Mouse (Mus musculus) kidney, adult 2 months (tissue): Measurements from ENCODE around the gene Trem3.

Experiments used
- CTCF ChIP-seq: fragments of 200-500 bp; conservative IDR thresholded peaks from 2 replicates; pipeline ENCODE4 v1.5.1; 2011; ENCODE audit warnings: low read depth, mild to moderate bottlenecking, control low read depth, low read length, moderate library complexity, mixed read lengths; ENCODE audit not compliant: insufficient read depth, insufficient read length
- POLR2A ChIP-seq: fragments of 200-500 bp; IDR thresholded peaks from one replicate; pipeline ENCODE4 v1.6.1; 2011; ENCODE audit warnings: low read depth, low read length, control low read depth

DNA sequence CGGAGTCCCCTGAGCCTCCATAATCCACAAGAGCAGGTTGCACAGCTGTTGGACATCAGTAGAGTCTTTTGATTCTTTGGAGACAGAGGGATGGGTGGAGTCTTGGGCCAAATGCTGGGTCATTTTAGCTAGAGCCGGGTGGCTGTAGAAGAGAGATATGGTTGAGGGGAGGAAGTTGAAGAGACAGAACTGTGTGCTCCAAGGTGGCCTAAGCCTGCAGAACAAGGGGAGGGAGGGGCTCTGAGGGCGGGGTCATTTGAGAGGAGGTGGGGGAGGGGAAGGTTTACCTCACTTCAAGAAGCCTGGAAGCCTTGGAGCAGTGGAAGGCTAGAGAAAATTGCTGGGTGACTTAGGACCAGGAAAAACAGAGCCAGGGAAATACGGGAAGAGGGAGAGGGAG is 51.6 kb downstream of the Trem3 start, which contains the start of gene Treml2:
- TF ChIP-seq CTCF, result no peak
- TF ChIP-seq POLR2A, result no peak
